Mouse (Mus musculus): ENCODE data around the gene Ube2z. TPM values are rescaled to one million over a fixed set of nuclear protein-coding genes. Genes with fewer than 3 reads are reported as not detected.
A peak's percentile ranks its signal among the peaks of the same experiment; 100 is the strongest.

The Ube2z gene
- polyA plus RNA-seq, 1 experiment: 13.8 TPM

GRCm38 (mm10) chr11:96003969-96004792 is 61.0 kb downstream of the Ube2z start:
- H3K9me3 ChIP-seq: no peaks in the 10 kb centered on the region
- H3K4me1 ChIP-seq: peaks cover 32% of the 10 kb centered on the region
- TF ChIP-seq GATA1 (IDR thresholded peaks at IDR 0.05; ENCODE audit: borderline replicate concordance, low read length) (no peak), FLI1 (IDR thresholded peaks at IDR 0.05; ENCODE audit: low read length) (no peak)
- peak overlapping the region; percentile 82 for H3K4me3 ChIP-seq (replicated peaks)
- peaks cover 87% of the 10 kb centered on the region for H3K27me3 ChIP-seq (replicated peaks)
- no peaks in the 10 kb centered on the region for H3K36me3 ChIP-seq (replicated peaks; ENCODE audit: low read length)

GRCm38 (mm10) chr11:96003100-96003900 is 61.9 kb downstream of the Ube2z start:
- peaks cover 32% of the 10 kb centered on the region for H3K4me1 ChIP-seq
- peaks cover 88% of the 10 kb centered on the region for H3K27me3 ChIP-seq (replicated peaks)
- TF ChIP-seq GATA1 (IDR thresholded peaks at IDR 0.05; ENCODE audit: borderline replicate concordance, low read length) (no peak), FLI1 (IDR thresholded peaks at IDR 0.05; ENCODE audit: low read length) (no peak)
- H3K36me3 ChIP-seq (replicated peaks; ENCODE audit: low read length): no peaks in the 10 kb centered on the region
- H3K4me3 ChIP-seq (replicated peaks): no peak overlapping the region
- no peaks in the 10 kb centered on the region for H3K9me3 ChIP-seq

Other genes with a start within 250 kb of the Ube2z start
- gene Phospho1, start 240.9 kb downstream of the Ube2z start, polyA plus RNA-seq (2012; ENCODE audit: insufficient read depth, low replicate concordance): 11.0 and 11.8 TPM in 2 replicates
- 10.2 and 30.7 TPM in 2 replicates for gene Gngt2, start 228.2 kb downstream of the Ube2z start, polyA plus RNA-seq (2012; ENCODE audit: insufficient read depth, low replicate concordance)
- gene Abi3, start 222.9 kb downstream of the Ube2z start, polyA plus RNA-seq (2012; ENCODE audit: insufficient read depth, low replicate concordance): 67.9 and 94.9 TPM in 2 replicates
- gene B4galnt2, start 150.5 kb downstream of the Ube2z start, polyA plus RNA-seq (2012; ENCODE audit: insufficient read depth, low replicate concordance): 0.15 and 2.7 TPM in 2 replicates
- gene Igf2bp1, start 59.4 kb downstream of the Ube2z start, polyA plus RNA-seq (2012; ENCODE audit: insufficient read depth, low replicate concordance): 0.06 TPM in 1 of 2 replicates, not detected in the other
- gene Gip, start 40.8 kb downstream of the Ube2z start, polyA plus RNA-seq (2012; ENCODE audit: insufficient read depth, low replicate concordance): not detected in 2 replicates
- gene Snf8, start 30.5 kb downstream of the Ube2z start, polyA plus RNA-seq (2012; ENCODE audit: insufficient read depth, low replicate concordance): 21.3 and 146 TPM in 2 replicates
- 305 and 325 TPM in 2 replicates for gene Atp5g1, start 10.3 kb upstream of the Ube2z start, polyA plus RNA-seq (2012; ENCODE audit: insufficient read depth, low replicate concordance)
- gene Calcoco2, start 46.6 kb upstream of the Ube2z start, polyA plus RNA-seq (2012; ENCODE audit: insufficient read depth, low replicate concordance): not detected in 2 replicates
- gene Ttll6, start 68.4 kb upstream of the Ube2z start, polyA plus RNA-seq (2012; ENCODE audit: insufficient read depth, low replicate concordance): not detected in 2 replicates
- not detected in 2 replicates for gene Hoxb13, start 128.9 kb upstream of the Ube2z start, polyA plus RNA-seq (2012; ENCODE audit: insufficient read depth, low replicate concordance)
- 0.09 TPM in 1 of 2 replicates, not detected in the other for gene Hoxb9, start 206.1 kb upstream of the Ube2z start, polyA plus RNA-seq (2012; ENCODE audit: insufficient read depth, low replicate concordance)
- gene Hoxb8, start 216.5 kb upstream of the Ube2z start, polyA plus RNA-seq (2012; ENCODE audit: insufficient read depth, low replicate concordance): not detected in 2 replicates
- not detected in 2 replicates for gene Hoxb7, start 221.2 kb upstream of the Ube2z start, polyA plus RNA-seq (2012; ENCODE audit: insufficient read depth, low replicate concordance)
- not detected in 2 replicates for gene Hoxb6, start 227.1 kb upstream of the Ube2z start, polyA plus RNA-seq (2012; ENCODE audit: insufficient read depth, low replicate concordance)
- not detected in 2 replicates for gene Hoxb5, start 237.9 kb upstream of the Ube2z start, polyA plus RNA-seq (2012; ENCODE audit: insufficient read depth, low replicate concordance)